Mouse (Mus musculus): ENCODE measurements around the gene Cd151. TPM values are rescaled to one million over a fixed set of nuclear protein-coding genes. Genes with fewer than 3 reads are reported as not detected.

Gene Cd151
- 10 to 100 TPM; 30.7 to 31.4 TPM for total RNA-seq (2021)
- long read RNA-seq, experiment 1, transcript Cd151-201 (7 exons, 1,619 nt) = major isoform, 5 of 18 reads
- long read RNA-seq, experiment 1, partial matches to known transcripts = 4 of 18 reads
- long read RNA-seq, experiment 1, other reads (novel, unspliced or antisense) = 3 of 18 reads
- long read RNA-seq, experiment 2, transcript Cd151-203 (8 exons, 1,708 nt) = major isoform, 9 of 18 reads
- long read RNA-seq, experiment 2, partial matches to known transcripts = 4 of 18 reads
- long read RNA-seq, experiment 2, other reads (novel, unspliced or antisense) = 1 of 18 reads

DNA sequence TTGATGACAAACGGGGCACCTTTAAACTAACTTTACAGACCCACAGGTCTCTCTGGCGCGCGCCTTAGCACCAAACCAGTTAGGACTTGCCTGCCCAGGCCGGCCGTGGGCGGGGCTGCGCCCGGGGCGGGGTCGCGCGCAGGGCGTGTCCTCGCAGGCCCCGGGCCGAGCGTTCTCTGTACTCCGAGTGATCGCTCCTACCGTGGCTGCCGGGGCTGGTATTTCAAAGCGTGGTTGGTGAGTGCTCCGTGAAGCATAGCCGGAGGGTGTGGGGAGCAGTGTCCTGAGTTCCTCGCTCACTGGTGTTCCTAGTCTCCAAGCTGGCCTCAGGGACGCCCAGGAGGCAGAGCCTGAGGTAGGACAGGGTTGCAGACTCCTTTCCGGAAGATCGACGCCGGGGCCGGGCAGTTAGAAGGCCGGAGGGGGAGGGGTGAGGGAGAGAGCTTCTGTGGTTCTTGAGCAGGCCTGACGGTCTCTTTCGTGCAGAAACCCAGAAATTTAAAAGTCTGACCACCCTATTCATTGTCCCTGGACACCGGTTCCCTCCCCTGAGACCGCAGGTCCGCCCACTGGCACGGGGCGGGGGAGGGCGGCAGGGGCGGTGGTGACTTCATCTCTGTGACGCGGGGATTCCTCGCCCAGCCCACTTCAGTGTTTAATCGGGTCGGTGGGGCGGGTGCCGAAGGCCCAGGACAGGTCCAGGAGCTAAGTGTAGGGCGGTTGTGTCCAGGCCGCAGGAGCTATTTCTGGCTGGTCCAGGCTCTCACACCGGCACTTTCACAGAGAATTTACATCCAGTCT, at the start of gene Cd151:
Gene Cd151, plus strand, starts transcription at position 163 of the 801 bp plus-strand sequence.
- DNase-seq (ENCODE audit: extremely low spot score in 1 of 2, low spot score in 2 of 2) = peak; percentile 70
- Histone ChIP-seq H3K27ac (peak within 1 kb of the TSS; percentile 82), H3K4me3 (peak within 1 kb of the TSS; percentile 65)
- intact Hi-C loops (cut with DNase I) = no loop called here
- TF ChIP-seq CTCF (IDR thresholded peaks at IDR 0.05) = no peak

DNA sequence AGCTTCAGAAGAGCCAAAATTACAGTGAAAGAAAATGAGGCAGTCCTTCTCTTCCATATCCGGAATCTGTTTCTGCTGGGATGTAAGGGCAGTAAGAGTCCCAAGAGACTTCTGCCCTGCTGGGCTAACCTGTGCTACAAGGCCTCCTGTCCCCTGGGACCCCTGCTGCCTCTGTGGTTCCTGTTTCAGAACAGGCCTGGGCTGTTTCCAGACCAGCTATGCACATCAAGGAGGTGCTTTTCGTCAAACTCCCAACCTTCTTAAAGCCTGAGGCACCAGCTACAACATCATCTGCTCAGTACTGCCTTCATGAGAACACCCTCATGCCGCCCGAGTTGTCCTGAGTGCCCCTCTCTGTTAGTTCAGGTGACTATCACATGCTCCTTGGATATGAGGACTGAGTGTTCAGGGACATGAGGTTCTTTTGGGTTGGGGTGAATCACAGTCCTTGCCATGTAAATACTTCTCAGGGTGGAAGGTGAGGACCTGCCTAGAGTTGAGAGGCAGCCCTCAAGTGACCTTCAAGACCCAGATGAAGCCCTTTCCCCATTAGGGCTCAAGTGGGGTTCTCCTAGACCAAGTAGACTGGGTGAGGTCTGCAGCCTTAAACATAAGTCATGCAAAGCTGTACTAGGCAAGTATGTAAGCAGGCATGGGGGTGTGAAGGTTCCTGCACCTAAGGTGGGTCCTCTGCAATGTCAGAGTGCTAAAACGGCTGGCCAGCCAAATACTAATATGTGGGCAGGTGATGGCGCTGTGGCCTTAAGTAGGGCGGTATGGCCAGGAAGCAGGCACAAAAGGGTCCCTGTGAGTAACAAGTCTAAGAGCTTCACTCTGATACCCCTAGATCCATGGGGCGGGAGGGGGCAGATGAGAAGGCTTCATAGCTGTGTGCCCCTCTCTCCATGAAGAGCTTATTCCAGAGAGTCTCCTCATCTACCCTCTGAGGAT, 49.2 kb upstream of the Cd151 start:
- no peak for DNase-seq (ENCODE audit: extremely low spot score in 1 of 2, low spot score in 2 of 2)
- TF ChIP-seq CTCF (IDR thresholded peaks at IDR 0.05) = no peak
- intact Hi-C loops (cut with DNase I) = no loop called here

DNA sequence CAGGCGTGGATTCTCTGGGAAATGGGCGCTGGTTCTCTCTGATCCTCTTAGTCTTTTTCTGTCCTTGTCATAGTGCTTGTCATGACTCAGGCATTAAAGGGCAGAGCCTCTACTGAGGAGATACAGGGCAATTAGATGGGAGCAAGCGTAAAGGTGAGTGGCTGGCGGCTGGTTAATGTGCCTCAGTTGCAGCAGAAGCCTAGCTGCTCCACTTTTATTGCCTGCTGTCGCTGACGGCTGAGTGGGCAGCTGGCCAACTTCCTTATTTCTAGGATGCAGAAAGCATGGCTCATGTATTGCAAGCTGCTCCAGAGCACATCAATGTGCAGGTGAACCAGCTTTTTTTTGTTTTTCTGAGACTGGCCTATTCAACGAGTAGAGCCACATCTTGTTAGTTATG, 48.2 kb upstream of the Cd151 start:
- DNase-seq (ENCODE audit: extremely low spot score in 1 of 2, low spot score in 2 of 2) = peak in 1 of 2 experiments; percentile 33
- no peak for TF ChIP-seq CTCF (IDR thresholded peaks at IDR 0.05)
- Histone ChIP-seq H3K27ac (no peak overlapping the region), H3K4me3 (no peak overlapping the region)
- intact Hi-C loops (cut with DNase I) = no loop called here

More for the DNA sequence above, 49.2 kb upstream of the Cd151 start:
- H3K27ac ChIP-seq = no peak overlapping the region
- H3K4me3 ChIP-seq = no peak overlapping the region

GRCm38 (mm10) chr7:141420030-141420702, 47.0 kb upstream of the Cd151 start:
- intact Hi-C loops (cut with DNase I) = no loop called here
- Histone ChIP-seq H3K4me3 (no peak overlapping the region), H3K27ac (no peak overlapping the region)
- no peak for TF ChIP-seq CTCF (IDR thresholded peaks at IDR 0.05)
- DNase-seq (ENCODE audit: extremely low spot score in 1 of 2, low spot score in 2 of 2) = no peak

DNA sequence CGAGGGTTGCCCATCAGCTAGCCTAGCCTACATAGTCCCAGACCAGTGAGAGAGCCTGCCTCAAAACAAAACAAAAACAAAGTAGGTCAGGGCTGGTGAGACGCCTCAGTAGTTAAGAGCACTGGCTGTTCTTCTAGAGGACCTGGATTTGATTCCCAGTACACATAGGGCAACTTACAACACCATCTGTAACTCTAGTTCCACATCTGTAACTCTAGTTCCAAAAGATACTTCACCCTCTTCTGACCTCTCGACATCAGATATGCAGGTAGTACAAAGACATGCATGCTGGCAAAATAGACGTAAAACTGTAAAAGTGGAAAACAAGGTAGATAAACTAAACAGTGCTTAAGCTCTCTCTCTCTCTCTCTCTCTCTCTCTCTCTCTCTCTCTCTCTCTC, 43.4 kb upstream of the Cd151 start:
- TF ChIP-seq CTCF (IDR thresholded peaks at IDR 0.05) = no peak
- Histone ChIP-seq H3K4me3 (no peak overlapping the region), H3K27ac (no peak overlapping the region)
- intact Hi-C loops (cut with DNase I) = no loop called here
- no peak for DNase-seq (ENCODE audit: extremely low spot score in 1 of 2, low spot score in 2 of 2)

GRCm38 (mm10) chr7:141426948-141427730, 40.1 kb upstream of the Cd151 start:
- no peak for TF ChIP-seq CTCF (IDR thresholded peaks at IDR 0.05)
- intact Hi-C loops (cut with DNase I) = no loop called here

DNA sequence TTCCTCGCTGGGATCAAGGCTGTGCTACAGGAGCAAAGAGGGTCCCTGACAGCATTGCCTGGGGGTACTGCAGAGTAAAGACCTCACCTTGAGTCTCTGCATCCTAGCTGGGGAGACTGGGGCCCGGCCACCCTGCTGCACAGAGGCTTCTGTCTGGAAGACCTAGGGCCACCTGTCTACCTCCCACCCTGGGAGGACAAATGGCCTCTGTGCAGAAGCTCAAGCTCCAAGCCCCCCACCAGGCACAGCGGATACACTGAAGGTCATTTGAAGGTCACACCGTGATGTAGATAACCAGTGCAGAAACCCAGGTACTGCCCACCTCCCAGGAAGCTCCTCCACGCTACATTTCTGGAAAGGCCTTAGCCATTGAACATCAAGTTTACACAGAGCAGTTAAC, 38.5 kb upstream of the Cd151 start:
- Histone ChIP-seq H3K4me3 (peak overlapping the region; percentile 94), H3K27ac (peak overlapping the region; percentile 97)
- no peak for TF ChIP-seq CTCF (IDR thresholded peaks at IDR 0.05)
- intact Hi-C loops (cut with DNase I) = loop anchor here (2.0 kb wide), 1 partner anchor 14 kb away; the partner anchor contains the start of gene Gatd1
- no peak for DNase-seq (ENCODE audit: extremely low spot score in 1 of 2, low spot score in 2 of 2)

More at GRCm38 (mm10) chr7:141426948-141427730, 40.1 kb upstream of the Cd151 start:
- Histone ChIP-seq H3K4me3 (no peak overlapping the region), H3K27ac (no peak overlapping the region)
- no peak for DNase-seq (ENCODE audit: extremely low spot score in 1 of 2, low spot score in 2 of 2)

DNA sequence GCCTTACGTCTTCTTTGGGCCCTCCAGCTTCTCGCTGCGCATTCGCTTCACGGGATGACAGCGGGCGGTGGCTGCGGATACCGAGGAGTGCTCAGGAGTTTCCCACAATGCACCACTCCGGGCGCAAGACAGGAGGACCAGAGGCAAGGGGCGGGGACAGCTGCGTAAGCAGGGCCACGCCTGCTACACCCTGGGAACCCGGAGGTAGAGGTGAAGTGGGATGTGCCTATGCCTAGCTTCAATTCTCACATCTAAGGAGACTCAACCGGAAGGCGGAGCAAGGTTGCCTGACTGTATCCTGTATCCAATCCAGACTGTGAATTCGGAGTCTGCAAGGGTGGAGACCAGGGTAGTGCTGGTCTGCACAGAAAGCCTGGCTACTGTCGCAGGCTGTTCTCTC, 37.9 kb upstream of the Cd151 start, which contains the start of gene Cend1:
Gene Cend1, minus strand, starts transcription at position 182 of the 400 bp plus-strand sequence.
- TF ChIP-seq CTCF (IDR thresholded peaks at IDR 0.05) = no peak
- peak; percentile 88 to 89 for DNase-seq (ENCODE audit: extremely low spot score in 1 of 2, low spot score in 2 of 2)
- intact Hi-C loops (cut with DNase I) = loop anchor here (2.0 kb wide), 1 partner anchor 15 kb away; the partner anchor contains the start of gene Gatd1
- Histone ChIP-seq H3K4me3 (peak within 1 kb of the TSS; percentile 94), H3K27ac (peak within 1 kb of the TSS; percentile 97)

- no peak for DNase-seq (ENCODE audit: extremely low spot score in 1 of 2, low spot score in 2 of 2)
Observed at GRCm38 (mm10) chr7:141429840-141430584, 37.2 kb upstream of the Cd151 start.

More at GRCm38 (mm10) chr7:141429840-141430584, 37.2 kb upstream of the Cd151 start:
- intact Hi-C loops (cut with DNase I) = loop anchor here (2.0 kb wide), 1 partner anchor 15 kb away; the partner anchor contains the start of gene Gatd1
- H3K4me3 ChIP-seq = peak overlapping the region; percentile 94
- H3K27ac ChIP-seq = peak overlapping the region; percentile 12; the same call in 1 of the 2 replicates
- TF ChIP-seq CTCF (IDR thresholded peaks at IDR 0.05) = no peak
